ENCODE assay signal across 11 mouse cellular contexts in genomic region chr2:73721821-73722220, GRCm38 (mm10). TPM values are rescaled to one million over a fixed set of nuclear protein-coding genes. Genes with fewer than 3 reads are reported as not detected.
A peak's percentile ranks its signal among the peaks of the same experiment; 100 is the strongest.
DNase-seq lines count a peak whose midpoint lies in the region; ATAC-seq and TF ChIP-seq lines count a peak whose summit lies in the region.
"Had no signal": no experiment of that assay in that cellular context is flagged by ENCODE, and none has a peak within 500 bp of the region (broad histone marks: within the 10 kb centered on the region; RNA-seq: fewer than 3 reads in every experiment).

No protein-coding gene starts in this region.

- peak overlapping the region; percentile 11; the same call in 1 of the 2 replicates for H3K4me2 ChIP-seq in kidney, postnatal 0 days (ENCODE audit: low read length)
- H3K4me2 ChIP-seq: liver, embryonic 13.5 days had no signal

- WGBS in kidney, postnatal 0 days, result 11% methylated on average over 4 of the region's 4 CpGs

- no peaks in the 10 kb centered on the region for H3K4me1 ChIP-seq in kidney, postnatal 0 days (replicated peaks; ENCODE audit: insufficient read depth, low read length)
- H3K4me1 ChIP-seq: liver, embryonic 13.5 days had no signal

- no peaks in the 10 kb centered on the region for H3K27me3 ChIP-seq in kidney, postnatal 0 days (ENCODE audit: insufficient read depth, low read length)
- H3K27me3 ChIP-seq: liver, embryonic 13.5 days had no signal

- no peak overlapping the region for H3K9ac ChIP-seq in kidney, postnatal 0 days (ENCODE audit: low read depth, low read length)
- H3K9ac ChIP-seq: liver, embryonic 13.5 days had no signal

- H3K4me3 ChIP-seq in gastrocnemius, adult 2 months, result peak overlapping the region; percentile 52
- H3K4me3 ChIP-seq in kidney, postnatal 0 days (replicated peaks; ENCODE audit: low read depth, low read length), result no peak overlapping the region
- H3K4me3 ChIP-seq: liver, embryonic 13.5 days had no signal

- H3K36me3 ChIP-seq in kidney, postnatal 0 days (ENCODE audit: insufficient read depth, low read length), result no peaks in the 10 kb centered on the region
- H3K36me3 ChIP-seq: liver, embryonic 13.5 days had no signal

- no peak for TF ChIP-seq CTCF in gastrocnemius, adult 2 months (IDR thresholded peaks at IDR 0.05)
- TF ChIP-seq CTCF in kidney, postnatal 0 days (IDR thresholded peaks at IDR 0.05; ENCODE audit: low read depth), result no peak

- intact Hi-C loops in gastrocnemius, adult 2 months (cut with DNase I), result no loop called here

- ATAC-seq in kidney, postnatal 0 days (replicated peaks; ENCODE audit: low FRiP score, low read depth), result no peak
- ATAC-seq: hindbrain, embryonic 16.5 days had no signal

- DNase-seq in gastrocnemius, adult 2 months, result no peak
- no peak for DNase-seq in gastrocnemius, postnatal 4 days (ENCODE audit: low spot score in 2 of 2)
- peak; percentile 6 for DNase-seq in urinary bladder, postnatal 14 days (ENCODE audit: low spot score)
- no peak for DNase-seq in urinary bladder, postnatal 36 days (ENCODE audit: low spot score in 2 of 2)
- peak; percentile 84 for DNase-seq in kidney, postnatal 0 days (ENCODE audit: low spot score)
- DNase-seq in right cerebral cortex, postnatal 10 days (ENCODE audit: low spot score in 2 of 2), result no peak
- no peak for DNase-seq in cerebellum, postnatal 25 days
- DNase-seq in layer of hippocampus, postnatal 25 days (ENCODE audit: extremely low spot score in 1 of 2, low spot score in 1 of 2), result no peak
- DNase-seq: liver, embryonic 13.5 days; thymus, postnatal 25 days had no signal

- H3K9me3 ChIP-seq in kidney, postnatal 0 days (replicated peaks; ENCODE audit: low read length), result no peaks in the 10 kb centered on the region
- H3K9me3 ChIP-seq: liver, embryonic 13.5 days had no signal

- H3K27ac ChIP-seq in gastrocnemius, adult 2 months, result peak overlapping the region; percentile 55
- H3K27ac ChIP-seq in kidney, postnatal 0 days, result peak overlapping the region; percentile 67
- H3K27ac ChIP-seq: liver, embryonic 13.5 days had no signal

RNA-seq across cellular contexts. Expression of gene Chn1, which starts 53.3 kb away (rescaled TPM):
- total RNA-seq in gastrocnemius, adult 2 months (2021), result 1 to 10 TPM; 2.3 to 4.9 TPM
- total RNA-seq in gastrocnemius, postnatal 4 days (2021), result 10 to 100 TPM; 23.3 to 25.6 TPM
- 12.4 and 12.9 TPM in 2 replicates for polyA plus RNA-seq in kidney, postnatal 0 days (2015; fragmentation: Nextera tagmentation; extraction: Ambion mirVana)
- total RNA-seq in layer of hippocampus, postnatal 25 days (2021), result 1,000 to 10,000 TPM; 1,740 to 1,825 TPM

Comparison
In these comparisons a context has a peak if more than half of its experiments do, and no peak if none do; other contexts are left out.
1. DNase-seq: peak in urinary bladder, postnatal 14 days (single experiment) and kidney, postnatal 0 days (single experiment); none in gastrocnemius, adult 2 months (single experiment), gastrocnemius, postnatal 4 days (0 of 2), urinary bladder, postnatal 36 days (0 of 2), right cerebral cortex, postnatal 10 days (0 of 2), cerebellum, postnatal 25 days (0 of 2) and layer of hippocampus, postnatal 25 days (0 of 2).
2. RNA of gene Chn1, which starts 53.3 kb away (total RNA-seq): 1,740 to 1,825 TPM in layer of hippocampus, postnatal 25 days; 23.3 to 25.6 TPM in gastrocnemius, postnatal 4 days and 2.3 to 4.9 TPM in gastrocnemius, adult 2 months; every median in the first group is over 10 times any median in the second.